Mouse (Mus musculus) heart, postnatal 14 days (tissue): ENCODE measurements around the gene Aldh8a1. TPM values are rescaled to one million over a fixed set of nuclear protein-coding genes. Genes with fewer than 3 reads are reported as not detected.

Experiments
- DNase-seq, 2 experiments: peaks; one replicate each; pipeline ENCODE4 v3.0.0; 2021 to 2022
- intact Hi-C: fragments of 180-260 bp; cut with DNase I; formaldehyde crosslinking; loops from one replicate; pipeline ENCODE4 v1.15.1; 2025
- long read RNA-seq, 2 experiments: library from polyadenylated mRNA; stranded (forward); transcript quantifications; one replicate each; pipeline ENCODE4 v2.0.0; 2021
- total RNA-seq, 2 experiments: library from RNA; stranded (reverse); gene quantifications; 2 replicates each; pipeline ENCODE4 v1.2.3; 2021

The Aldh8a1 gene
- not detected for total RNA-seq
- long read RNA-seq, experiment 1: 0 reads
- long read RNA-seq, experiment 2: 0 reads

DNA sequence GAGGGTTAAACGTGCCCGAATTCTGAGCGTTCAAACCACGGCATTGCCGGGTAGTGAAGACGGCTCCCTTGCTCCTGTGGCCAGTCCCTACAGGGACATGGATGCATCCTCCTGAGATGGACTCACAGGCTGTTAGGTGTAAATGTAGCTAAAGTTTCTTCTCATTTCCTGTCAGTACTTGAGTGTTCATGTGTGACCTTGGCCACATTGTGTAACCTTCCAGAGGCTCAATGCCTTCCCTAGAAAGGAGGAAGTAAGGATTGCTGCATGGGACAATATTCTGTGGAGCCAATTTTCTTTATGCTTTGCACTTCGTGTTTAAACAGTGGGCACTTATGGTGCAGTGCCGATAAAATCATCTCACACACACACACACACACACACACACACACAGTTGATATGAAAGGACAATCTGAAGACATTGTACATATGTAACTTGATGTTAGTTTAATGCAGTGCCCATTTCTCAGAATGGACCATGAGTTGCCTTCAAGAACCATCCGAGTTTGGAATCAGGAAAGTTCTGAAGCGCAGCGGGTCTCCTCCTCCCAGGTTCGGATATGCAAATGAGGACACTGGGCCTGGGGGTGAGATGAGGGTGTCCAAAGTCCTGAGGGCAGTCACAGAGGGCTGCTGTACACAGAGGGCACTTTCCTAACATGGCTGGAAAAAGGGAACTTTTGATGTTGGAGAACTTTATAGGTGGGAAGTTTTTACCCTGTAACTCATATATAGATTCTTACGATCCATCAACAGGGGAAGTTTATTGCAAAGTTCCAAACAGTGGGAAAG, at the start of gene Aldh8a1:
Gene Aldh8a1 (plus strand): TSS at position 610 of the 792 bp plus-strand sequence.
- intact Hi-C loops: no loop called here
- DNase-seq: no peak

DNA sequence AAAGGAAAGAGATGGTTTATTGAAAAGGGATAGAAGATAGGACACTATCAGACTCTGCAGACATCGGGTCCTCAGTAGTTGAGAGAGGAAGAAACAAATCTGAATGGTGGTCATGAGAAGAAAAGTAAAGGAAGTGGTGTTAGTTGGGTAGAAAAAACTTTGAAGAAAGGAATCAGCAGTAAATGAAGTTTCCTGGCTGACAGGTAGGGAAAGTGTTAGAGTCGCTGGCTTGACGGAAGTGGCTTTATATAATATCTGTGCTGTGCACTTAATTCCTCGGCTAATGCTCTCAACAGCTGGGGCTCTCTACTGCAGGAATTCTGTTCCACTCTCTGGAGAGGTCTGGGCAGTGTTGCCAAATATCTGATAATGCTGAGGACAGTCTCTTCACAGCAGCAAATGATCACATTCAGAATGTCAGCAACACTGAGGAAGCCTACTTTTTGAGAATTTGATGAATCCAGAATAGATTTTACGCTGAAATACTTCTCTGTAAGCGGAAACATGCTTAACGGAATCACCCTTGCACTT, 49.4 kb upstream of the Aldh8a1 start:
- peak in 1 of 2 experiments; percentile 6 for DNase-seq
- intact Hi-C loops: no loop called here

DNA sequence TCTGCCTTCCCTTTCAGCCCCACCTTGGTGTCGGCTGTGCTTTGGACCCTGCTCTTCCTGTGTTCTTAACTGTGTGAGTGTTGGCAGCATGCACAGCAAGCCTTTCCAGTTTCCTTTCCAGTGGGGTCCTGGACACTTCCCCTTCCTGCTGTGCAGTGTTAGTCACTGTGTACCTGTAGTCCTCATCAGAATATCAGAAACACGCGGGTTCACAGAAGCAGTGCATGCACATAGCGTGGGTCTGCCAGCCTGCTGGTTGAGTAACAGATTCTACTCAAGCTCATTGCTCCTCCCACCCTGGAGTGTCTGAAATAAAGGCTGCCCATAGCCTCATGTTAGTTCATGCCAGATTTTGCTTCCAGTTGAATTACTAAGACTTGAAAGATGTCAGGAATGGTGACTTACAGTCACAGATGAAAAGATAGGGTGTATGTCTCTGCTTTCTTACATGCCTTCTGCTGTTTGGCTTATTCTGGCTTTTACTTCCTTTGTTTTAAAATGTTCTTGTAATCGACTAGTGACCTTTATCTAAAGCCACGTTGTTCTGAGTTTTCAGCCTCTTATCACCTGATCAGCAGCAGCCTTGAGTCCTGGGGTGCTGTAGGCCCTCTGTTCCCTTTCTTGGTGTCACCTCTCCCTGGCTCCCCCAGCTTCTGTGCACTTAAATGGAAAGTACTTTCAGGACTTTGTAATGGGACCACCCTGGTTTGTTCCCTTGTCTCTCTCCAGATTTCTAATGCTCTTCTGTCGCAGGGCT, 42.6 kb upstream of the Aldh8a1 start:
- intact Hi-C loops: no loop called here

DNA sequence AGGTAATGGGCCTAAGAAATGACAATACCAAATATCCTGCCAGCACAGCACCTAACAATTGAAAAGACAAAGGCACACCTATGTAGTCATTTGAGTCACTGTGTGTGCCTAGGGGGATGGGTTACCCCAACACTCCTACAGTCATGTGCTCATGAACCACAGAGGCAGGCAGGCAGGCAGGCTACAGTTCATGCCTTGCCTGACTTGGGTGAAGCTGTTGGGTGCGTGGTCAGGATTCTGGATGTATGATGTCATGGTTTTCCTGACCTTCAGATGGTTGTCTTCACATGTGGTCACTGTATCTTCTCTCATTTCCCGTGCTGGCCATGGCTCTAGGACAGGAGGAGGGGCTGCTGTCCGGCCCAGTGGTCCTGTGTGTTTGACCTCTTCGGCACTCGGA, 41.6 kb upstream of the Aldh8a1 start:
- no peak for DNase-seq
- intact Hi-C loops: no loop called here

More for the DNA sequence above, 42.6 kb upstream of the Aldh8a1 start:
- no peak for DNase-seq

GRCm38 (mm10) chr10:21337191-21337590, 39.9 kb upstream of the Aldh8a1 start:
- DNase-seq: peak in 1 of 2 experiments; percentile 18
- intact Hi-C loops: no loop called here

DNA sequence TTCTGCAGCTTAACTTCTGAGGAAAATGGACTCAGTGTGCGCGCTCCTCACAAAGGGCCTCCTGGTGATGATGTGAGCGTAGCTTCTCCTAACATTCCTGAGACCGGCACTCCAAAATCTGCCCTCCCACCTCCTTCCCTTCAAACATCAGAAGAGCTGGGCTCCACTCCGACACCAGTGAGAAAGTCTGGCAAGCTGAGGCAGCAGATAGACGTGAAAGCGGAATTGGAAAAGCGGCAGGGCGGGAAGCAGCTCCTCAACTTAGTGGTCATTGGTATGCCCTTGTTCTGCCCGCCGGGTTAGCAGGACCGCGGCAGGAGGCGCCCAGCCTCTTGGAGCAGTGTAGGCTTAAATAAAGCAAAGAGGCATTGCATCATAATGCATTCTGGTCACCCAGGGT, 35.4 kb upstream of the Aldh8a1 start:
- intact Hi-C loops: no loop called here
- DNase-seq: no peak

GRCm38 (mm10) chr10:21342331-21343005, 34.6 kb upstream of the Aldh8a1 start:
- intact Hi-C loops: no loop called here
- DNase-seq: no peak

DNA sequence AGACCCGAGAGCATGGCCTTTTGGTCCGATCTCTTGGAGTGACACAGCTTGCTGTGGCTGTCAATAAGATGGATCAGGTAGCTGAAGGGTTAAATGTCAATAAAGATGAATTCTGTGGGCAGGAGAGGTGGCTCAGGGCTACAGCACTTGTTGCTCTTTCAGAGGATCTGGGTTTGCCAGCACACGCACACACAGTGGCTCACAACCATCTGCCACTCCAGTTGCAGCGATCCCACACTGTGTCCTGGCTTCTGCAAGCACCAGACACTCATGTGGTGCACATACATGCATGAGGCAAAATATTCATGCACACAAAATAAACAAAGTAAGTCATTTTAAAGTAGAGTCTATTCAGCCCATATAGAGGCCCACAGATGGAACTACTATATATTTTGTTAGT, 29.8 kb upstream of the Aldh8a1 start:
- DNase-seq: no peak
- intact Hi-C loops: no loop called here

DNA sequence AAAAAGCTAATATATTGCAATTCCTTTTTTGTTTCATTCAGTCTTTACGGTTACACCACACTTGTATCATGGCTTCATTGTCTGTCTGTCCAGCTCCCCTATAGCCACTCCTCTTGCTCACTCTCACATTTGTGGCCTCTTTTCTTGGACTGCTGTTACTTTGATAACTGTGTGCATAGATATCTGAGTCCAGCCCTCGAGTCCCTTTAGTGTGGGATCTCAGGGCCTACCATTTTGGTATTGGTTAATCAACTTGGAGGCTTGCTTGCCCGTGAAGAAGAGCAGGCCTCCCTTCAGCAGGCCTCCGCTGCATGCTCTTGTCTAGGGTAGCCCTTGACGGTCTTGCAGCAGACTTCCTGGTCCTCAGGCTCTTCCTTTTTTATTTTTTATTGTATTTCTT, 27.6 kb upstream of the Aldh8a1 start:
- intact Hi-C loops: no loop called here
- DNase-seq: no peak

- DNase-seq: no peak
- intact Hi-C loops: no loop called here
Measured at GRCm38 (mm10) chr10:21349946-21350345, 27.1 kb upstream of the Aldh8a1 start.

DNA sequence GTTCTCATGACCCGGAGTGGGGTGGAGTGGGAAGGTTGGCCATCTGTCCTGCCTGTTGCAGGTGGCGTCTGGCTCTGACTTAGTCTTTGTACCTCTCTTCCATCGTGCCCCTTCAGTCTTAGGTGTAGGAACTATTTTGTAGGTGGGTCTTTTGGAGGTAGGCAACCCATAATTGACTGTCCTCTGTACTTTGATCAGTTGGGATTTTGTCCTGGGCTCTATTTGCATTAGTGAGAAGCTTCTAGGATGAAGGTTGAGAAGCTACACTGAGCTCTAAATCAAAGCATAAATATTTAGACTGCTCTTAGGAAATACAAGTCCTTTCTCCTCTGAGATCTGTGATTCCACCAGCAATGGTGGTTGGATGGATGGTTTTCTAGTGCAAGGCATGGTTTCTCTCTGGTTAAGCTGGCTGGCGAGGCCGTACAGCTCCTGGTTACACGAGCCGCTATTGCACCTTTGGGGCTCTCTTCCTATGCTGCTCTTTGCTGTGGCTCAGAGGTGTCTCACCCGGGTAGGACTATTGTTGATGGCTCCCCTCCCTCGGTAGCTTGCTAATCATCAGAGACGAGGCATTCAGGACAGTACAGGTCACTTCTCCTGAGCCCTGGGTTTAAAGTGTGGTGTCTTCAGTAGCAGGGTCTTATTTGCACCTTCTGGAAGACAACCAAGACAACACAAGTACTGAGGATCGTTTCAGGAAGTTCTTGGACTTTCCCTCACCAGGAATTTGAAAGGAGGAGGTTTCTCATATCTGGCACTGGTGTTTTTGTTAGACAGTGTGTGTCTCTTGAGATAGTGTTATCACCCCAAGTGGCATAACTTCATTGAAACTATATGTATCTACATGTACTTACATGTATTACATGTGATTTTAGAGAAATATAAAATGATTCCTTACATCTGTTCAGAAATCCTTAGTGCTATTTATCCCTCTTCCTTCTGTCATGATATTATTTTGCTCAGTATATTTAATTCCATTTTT, 26.3 kb upstream of the Aldh8a1 start:
- DNase-seq: no peak
- intact Hi-C loops: no loop called here

DNA sequence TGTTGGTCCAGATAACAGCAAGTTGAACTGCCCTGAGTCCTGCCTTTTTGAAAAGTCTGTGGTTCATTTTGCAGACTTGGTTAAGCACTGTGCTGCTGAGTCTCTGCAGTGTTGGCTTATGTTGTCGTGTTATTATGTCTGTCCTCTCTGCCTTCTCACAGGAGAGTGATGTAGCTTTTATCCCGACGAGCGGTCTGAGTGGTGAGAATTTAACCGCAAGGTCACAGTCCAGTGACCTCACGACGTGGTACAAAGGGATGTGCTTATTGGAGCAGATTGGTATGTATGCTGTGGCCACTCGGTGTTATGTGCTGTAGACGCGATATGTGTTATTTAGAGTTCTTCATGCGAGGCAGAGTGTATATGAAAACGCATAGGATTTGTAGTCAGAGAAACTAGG, 25.3 kb upstream of the Aldh8a1 start:
- intact Hi-C loops: no loop called here
- no peak for DNase-seq

DNA sequence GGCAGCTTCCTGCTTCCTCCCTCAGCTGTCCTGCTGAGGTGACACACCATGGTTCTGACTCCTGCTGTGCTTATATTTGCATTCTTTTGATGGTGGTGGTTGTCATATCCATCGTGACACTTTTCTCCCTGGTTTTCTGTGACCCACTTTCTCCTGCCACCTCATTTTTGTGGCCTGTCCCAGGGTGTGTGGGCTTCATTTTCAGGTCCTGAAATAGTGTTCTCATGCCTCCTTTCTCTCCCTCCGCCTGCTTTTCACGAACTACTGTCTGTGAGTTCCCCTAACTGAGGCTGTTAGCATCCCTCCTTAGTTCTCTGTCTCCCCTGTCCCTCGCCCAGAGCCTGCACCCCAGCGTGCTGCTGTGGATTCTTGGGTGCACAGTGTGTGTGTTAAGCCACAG, 23.2 kb upstream of the Aldh8a1 start:
- intact Hi-C loops: no loop called here
- DNase-seq: no peak

GRCm38 (mm10) chr10:21354506-21354905, 22.6 kb upstream of the Aldh8a1 start:
- intact Hi-C loops: no loop called here

GRCm38 (mm10) chr10:21357986-21358385, 19.1 kb upstream of the Aldh8a1 start:
- intact Hi-C loops: no loop called here
- no peak for DNase-seq

More at GRCm38 (mm10) chr10:21354506-21354905, 22.6 kb upstream of the Aldh8a1 start:
- no peak for DNase-seq

DNA sequence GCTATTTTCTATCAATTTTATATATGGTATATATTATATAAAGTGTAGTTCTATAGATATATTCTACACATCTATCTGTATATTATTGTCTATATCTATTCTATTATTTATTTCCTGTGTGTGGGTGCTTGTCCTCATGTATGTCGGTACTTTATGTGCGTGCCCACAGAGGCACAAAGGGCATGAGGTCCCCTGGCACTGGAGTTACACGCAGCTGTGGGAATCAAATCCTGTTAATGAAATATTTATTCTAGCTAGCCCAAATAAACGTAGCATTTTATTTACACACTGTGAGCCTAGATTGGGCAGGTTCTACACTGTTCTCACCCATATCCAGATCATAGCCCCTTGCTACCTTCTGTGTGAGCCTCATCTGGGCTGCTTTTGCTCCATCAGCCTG, 18.0 kb upstream of the Aldh8a1 start:
- DNase-seq: no peak
- intact Hi-C loops: no loop called here

- intact Hi-C loops: no loop called here
- DNase-seq: no peak
Measured at GRCm38 (mm10) chr10:21361871-21362270, 15.2 kb upstream of the Aldh8a1 start.

DNA sequence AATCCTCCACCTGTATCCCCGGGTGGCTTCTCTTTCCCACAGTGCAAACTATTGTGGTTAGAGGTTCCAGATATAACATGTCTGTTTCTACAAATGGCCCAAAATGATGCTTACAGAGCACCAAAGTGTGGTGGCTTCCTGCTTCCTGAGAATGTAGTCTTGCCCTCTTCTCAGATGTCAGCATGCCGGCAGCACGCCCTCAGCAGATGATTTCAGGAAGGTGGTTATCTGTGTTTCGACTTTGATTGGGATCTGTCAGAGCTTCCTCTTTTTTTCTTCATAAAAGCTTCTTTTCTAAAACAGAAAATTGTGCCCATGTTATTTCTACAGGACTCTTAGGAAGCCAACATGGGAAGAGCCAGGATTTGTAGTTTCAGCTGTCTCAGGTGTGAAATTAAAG, 13.8 kb upstream of the Aldh8a1 start:
- intact Hi-C loops: no loop called here
- DNase-seq: no peak

DNA sequence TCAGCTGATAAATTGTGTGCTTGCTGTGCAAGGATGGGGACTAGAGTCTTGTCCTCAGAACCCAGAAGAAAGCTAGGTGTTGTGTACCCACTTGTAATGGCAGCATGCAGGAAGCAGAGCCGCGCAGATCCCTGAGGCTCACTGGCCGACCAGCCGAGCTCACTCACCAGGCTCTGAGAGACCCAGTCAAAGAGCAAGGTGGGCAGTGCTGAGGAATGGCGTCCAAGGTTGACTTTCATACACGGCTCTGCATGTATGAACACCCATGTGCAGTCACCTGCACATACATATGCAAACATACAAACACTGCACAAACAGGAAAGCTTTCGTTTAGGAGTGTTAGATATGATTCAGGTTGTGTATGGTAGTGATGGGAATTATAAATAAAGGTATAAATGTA, 12.1 kb upstream of the Aldh8a1 start:
- intact Hi-C loops: no loop called here

DNA sequence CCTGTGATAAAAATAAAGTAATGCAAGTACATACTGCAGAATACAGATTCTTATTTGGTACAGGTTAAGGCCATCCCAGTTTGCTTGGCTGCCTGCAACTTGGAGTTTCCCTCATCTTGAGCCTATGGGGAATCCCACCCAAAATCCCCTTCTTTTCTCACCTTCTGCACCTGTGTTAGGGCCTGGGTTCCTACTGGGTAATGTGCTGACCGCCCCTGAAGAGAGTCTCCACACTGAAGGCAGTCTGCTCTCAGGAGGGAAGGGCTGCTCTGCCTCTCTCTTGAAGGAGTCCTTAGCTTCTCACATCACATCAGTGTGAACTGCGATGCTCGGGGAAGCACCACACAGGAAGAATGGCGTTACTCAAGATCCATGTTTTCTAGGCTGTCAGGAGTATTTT, 11.2 kb upstream of the Aldh8a1 start:
- DNase-seq: no peak
- intact Hi-C loops: no loop called here

More for the DNA sequence above, 12.1 kb upstream of the Aldh8a1 start:
- DNase-seq: no peak
